Mouse (Mus musculus): ENCODE measurements around the gene Tap2.

GRCm38 (mm10) chr17:34217216-34217928 lies 14.0 kb downstream of the Tap2 start:
- no peak for TF ChIP-seq POLR2A (IDR thresholded peaks at IDR 0.05; ENCODE audit: extremely low read depth, insufficient read depth, low read length)
- TF ChIP-seq CTCF (IDR thresholded peaks at IDR 0.05; ENCODE audit: low read depth, low read length): no peak

Data from liver, adult 2 months (tissue).